Mouse (Mus musculus): ENCODE data around the gene Grip2.

- TF ChIP-seq CTCF (IDR thresholded peaks at IDR 0.05; ENCODE audit: control insufficient read depth, insufficient read depth, insufficient replicate concordance, low read depth, low read length) = no peak
- no peak for TF ChIP-seq POLR2A (IDR thresholded peaks at IDR 0.05; ENCODE audit: control insufficient read depth, low read depth, low read length)
Measured at GRCm38 (mm10) chr6:91727361-91727760, 99.7 kb downstream of the Grip2 start.
